Mouse (Mus musculus) midbrain, postnatal 0 days (tissue): ENCODE measurements around the gene Podnl1. TPM values are rescaled to one million over a fixed set of nuclear protein-coding genes. Genes with fewer than 3 reads are reported as not detected.

ENCODE experiments used
- ATAC-seq: fragments of 200-750 bp; cut with Nextera tagmentation; 2 replicates; pipeline ENCODE4 v1.8.0; 2017; ENCODE audit warnings: moderate number of reproducible peaks, mild to moderate bottlenecking, moderate TSS enrichment, moderate library complexity; ENCODE audit not compliant: low FRiP score
- DNase-seq: peaks from one replicate; pipeline ENCODE4 v3.0.0-alpha.2; 2015; ENCODE audit warnings: low spot score
- H3K27ac ChIP-seq: fragments of 300-500 bp; sonication (generic); 2 replicates; pipeline ENCODE4 v1.5.1; 2014; ENCODE audit warnings: low read depth, mild to moderate bottlenecking, low read length, mixed read lengths
- H3K27me3 ChIP-seq: fragments of 300-500 bp; sonication (generic); 2 replicates; pipeline ENCODE4 v1.6.1; 2014; ENCODE audit warnings: low read length, control low read depth, mixed read lengths; ENCODE audit not compliant: insufficient read depth
- H3K36me3 ChIP-seq: fragments of 300-500 bp; sonication (generic); 2 replicates; pipeline ENCODE4 v1.6.1; 2014; ENCODE audit warnings: low read length, control low read depth, mixed read lengths; ENCODE audit not compliant: insufficient read depth
- H3K4me1 ChIP-seq: fragments of 300-500 bp; sonication (generic); 2 replicates; pipeline ENCODE4 v1.6.1; 2014; ENCODE audit warnings: mild to moderate bottlenecking, control low read depth, antibody characterized with exemption, low read length, mixed read lengths; ENCODE audit not compliant: insufficient read depth
- H3K4me2 ChIP-seq: fragments of 300-500 bp; sonication (generic); 2 replicates; pipeline ENCODE4 v1.6.1; 2014; ENCODE audit warnings: low read depth, mild to moderate bottlenecking, low read length, mixed read lengths; ENCODE audit not compliant: poor library complexity, severe bottlenecking
- H3K4me3 ChIP-seq: fragments of 300-500 bp; sonication (generic); 2 replicates; pipeline ENCODE4 v1.5.1; 2014; ENCODE audit warnings: low read depth, mild to moderate bottlenecking, low read length, moderate library complexity
- H3K9ac ChIP-seq: fragments of 300-500 bp; sonication (generic); replicated peaks from 2 replicates; pipeline ENCODE4 v1.6.1; 2014; ENCODE audit warnings: mild to moderate bottlenecking, low read length, moderate library complexity, mixed read lengths; ENCODE audit not compliant: poor library complexity, severe bottlenecking
- H3K9me3 ChIP-seq: fragments of 300-500 bp; sonication (generic); 2 replicates; pipeline ENCODE4 v1.6.1; 2016; ENCODE audit warnings: low read length, control low read depth
- CTCF ChIP-seq: IDR thresholded peaks from 2 replicates; pipeline ENCODE4 v1.5.1; 2016; ENCODE audit warnings: antibody characterized with exemption, mild to moderate bottlenecking
- WGBS: fragments of 180-500 bp; shearing (Covaris S2); extraction: QIAGEN DNeasy Blood & Tissue Kit; methylation state at CpG from one replicate; pipeline ENCODE4 v1.1.7; 2014; 5-methylcytosine and 5-hydroxymethylcytosine counted together
- polyA plus RNA-seq: library from polyadenylated mRNA; unstranded; fragments of >200 nt; fragmentation: Nextera tagmentation; extraction: Ambion mirVana; gene quantifications from 2 replicates; pipeline ENCODE4 v1.2.1, GENCODE M21; 2015
- total RNA-seq: library from RNA; depleted of rRNA; stranded (reverse); fragments of >200 nt; gene quantifications from 2 replicates; pipeline ENCODE4 v1.2.3, GENCODE M21; 2014

Podnl1 gene
- total and polyA plus RNA-seq, 2 experiments from 2014 or later, result 0.05 to 0.56 TPM

- Histone ChIP-seq H3K9me3 (no peaks in the 10 kb centered on the region), H3K36me3 (peaks cover 33% of the 10 kb centered on the region), H3K27ac (no peak overlapping the region), H3K4me3 (no peak overlapping the region), H3K4me2 (no peak overlapping the region), H3K9ac (no peak overlapping the region), H3K4me1 (peaks cover 12% of the 10 kb centered on the region), H3K27me3 (no peaks in the 10 kb centered on the region)
- ATAC-seq (no peak), DNase-seq (no peak)
- no peak for TF ChIP-seq CTCF
- 91% methylated on average over 25 of the region's 25 CpGs for WGBS
Measured at GRCm38 (mm10) chr8:84101476-84102270, 24.1 kb upstream of the Podnl1 start.

- Histone ChIP-seq H3K27ac (peak overlapping the region; percentile 90), H3K9me3 (no peaks in the 10 kb centered on the region), H3K4me1 (peaks cover 12% of the 10 kb centered on the region), H3K4me2 (peak overlapping the region; percentile 73), H3K36me3 (peaks cover 15% of the 10 kb centered on the region), H3K9ac (peak overlapping the region; percentile 79), H3K27me3 (no peaks in the 10 kb centered on the region), H3K4me3 (peak overlapping the region; percentile 60)
- DNase-seq (peak; percentile 40), ATAC-seq (no peak)
- TF ChIP-seq CTCF, result no peak
- WGBS, result 38% methylated on average over 3 of the region's 3 CpGs
Measured at GRCm38 (mm10) chr8:84103601-84104000, 22.2 kb upstream of the Podnl1 start.

- Histone ChIP-seq H3K36me3 (peaks cover 10% of the 10 kb centered on the region), H3K9ac (peak overlapping the region; percentile 79), H3K4me1 (peaks cover 12% of the 10 kb centered on the region), H3K4me2 (peak overlapping the region; percentile 73), H3K27me3 (no peaks in the 10 kb centered on the region), H3K4me3 (peak overlapping the region; percentile 60), H3K9me3 (no peaks in the 10 kb centered on the region), H3K27ac (peak overlapping the region; percentile 90)
- DNase-seq, result peak; percentile 85
- peak; percentile 83 for ATAC-seq
- peak; percentile 60 for TF ChIP-seq CTCF
- 0% methylated on average over 18 of the region's 29 CpGs for WGBS
Measured at GRCm38 (mm10) chr8:84104221-84104620, 21.6 kb upstream of the Podnl1 start.

- TF ChIP-seq CTCF, result no peak
- 7% methylated on average over 38 of the region's 42 CpGs for WGBS
- peak; percentile 96 for ATAC-seq
- no peaks in the 10 kb centered on the region for H3K9me3 ChIP-seq
- peak within 1 kb of the TSS; percentile 73 for H3K4me2 ChIP-seq
- peak within 1 kb of the TSS; percentile 90 for H3K27ac ChIP-seq
- peak within 1 kb of the TSS; percentile 79 for H3K9ac ChIP-seq
- H3K4me1 ChIP-seq, result peaks cover 12% of the 10 kb centered on the region
- H3K27me3 ChIP-seq, result no peaks in the 10 kb centered on the region
- peak; percentile 100 for DNase-seq
- H3K36me3 ChIP-seq, result peaks cover 10% of the 10 kb centered on the region
- peak within 1 kb of the TSS; percentile 60 for H3K4me3 ChIP-seq
Measured at GRCm38 (mm10) chr8:84104697-84105609, 20.8 kb upstream of the Podnl1 start, which contains the start of gene Dcaf15. Gene Dcaf15, minus strand, starts transcription at chr8:84104768.

- ATAC-seq (no peak), DNase-seq (no peak)
- TF ChIP-seq CTCF, result no peak
- Histone ChIP-seq H3K9me3 (no peaks in the 10 kb centered on the region), H3K27ac (peak overlapping the region; percentile 88), H3K36me3 (peaks cover 10% of the 10 kb centered on the region), H3K27me3 (no peaks in the 10 kb centered on the region), H3K4me1 (peaks cover 12% of the 10 kb centered on the region), H3K9ac (no peak overlapping the region), H3K4me2 (no peak overlapping the region), H3K4me3 (no peak overlapping the region)
- WGBS, result 84% methylated on average over 2 of the region's 2 CpGs
Measured at GRCm38 (mm10) chr8:84105676-84106075, 20.1 kb upstream of the Podnl1 start.
